Mouse (Mus musculus) thymus, adult 2 months (tissue): ENCODE results near the gene Loxl1.

Experiments
- CTCF ChIP-seq: fragments of 200-500 bp; IDR thresholded peaks from 2 replicates; pipeline ENCODE4 v1.5.1; 2012; ENCODE audit warnings: mild to moderate bottlenecking, control low read depth, low read length, moderate library complexity, borderline replicate concordance; ENCODE audit not compliant: control insufficient read depth, poor library complexity, insufficient read depth; ENCODE audit errors: extremely low read depth
- POLR2A ChIP-seq: fragments of 200-500 bp; IDR thresholded peaks from 2 replicates; pipeline ENCODE4 v1.6.1; 2012; ENCODE audit warnings: mild to moderate bottlenecking, low read length, control low read depth, moderate library complexity; ENCODE audit not compliant: control insufficient read depth, poor library complexity, insufficient read depth; ENCODE audit errors: extremely low read depth

- TF ChIP-seq CTCF (no peak), POLR2A (no peak)
Measured at GRCm38 (mm10) chr9:58308395-58308794, 4.6 kb downstream of the Loxl1 start.
